Mouse (Mus musculus) right cerebral cortex, postnatal 14 days (tissue): ENCODE data around the gene Ndufaf1.
"Not testable (repeated sequence)": the region's sequence is repeated elsewhere in the genome, so short reads cannot be mapped to it uniquely, and the experiment has no call there.

Experiments
- DNase-seq: peaks from one replicate; pipeline ENCODE4 v3.0.0; 2022

Ndufaf1 gene

DNA sequence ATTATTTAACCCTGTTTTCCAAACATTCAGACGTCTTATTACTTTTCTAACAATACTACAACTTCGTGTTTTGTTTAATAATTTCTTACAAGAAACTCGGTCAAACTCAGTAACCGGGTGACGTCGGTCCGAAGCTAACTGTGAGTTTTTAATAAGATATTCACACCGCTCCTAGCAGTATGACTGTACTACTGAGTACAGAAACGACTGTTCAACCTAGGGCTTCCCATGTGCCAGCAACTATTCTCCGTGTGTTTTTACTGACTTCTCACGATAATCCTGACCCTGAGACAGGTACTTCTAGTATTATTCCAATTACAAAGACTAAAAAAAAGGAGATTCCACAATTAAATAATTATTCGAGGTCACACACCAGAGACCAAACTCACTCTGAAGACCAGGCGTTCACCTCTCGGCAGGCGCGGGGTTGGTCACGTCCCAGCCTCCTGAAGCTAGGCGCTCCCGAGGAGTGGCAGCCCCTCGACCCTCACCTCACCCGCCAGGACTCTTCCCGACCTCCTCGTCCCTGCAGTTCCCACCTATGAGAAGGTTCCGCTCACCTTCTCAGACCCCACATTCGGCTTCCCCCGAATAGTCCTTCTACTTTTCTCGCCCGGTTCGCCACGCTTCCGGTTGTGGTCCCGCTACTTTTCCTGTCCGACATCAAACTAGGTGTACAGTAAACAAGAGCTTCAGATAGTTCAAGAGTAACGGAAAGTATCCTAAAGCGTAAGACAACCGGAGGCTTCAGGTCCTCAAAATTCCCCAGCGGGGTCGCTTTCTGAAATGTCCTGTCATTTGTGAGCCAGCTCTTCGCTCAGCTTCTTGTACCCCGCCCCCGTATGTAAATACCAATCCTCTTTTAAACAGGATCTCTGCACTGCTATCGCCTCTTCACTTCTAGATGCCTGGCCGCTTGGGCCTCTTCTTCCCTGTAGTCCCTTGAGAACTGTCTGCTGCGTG, at the start of gene Ndufaf1:
Gene Ndufaf1, minus strand, starts transcription at position 608 of the 963 bp plus-strand sequence.
- peak; percentile 73 for DNase-seq

DNA sequence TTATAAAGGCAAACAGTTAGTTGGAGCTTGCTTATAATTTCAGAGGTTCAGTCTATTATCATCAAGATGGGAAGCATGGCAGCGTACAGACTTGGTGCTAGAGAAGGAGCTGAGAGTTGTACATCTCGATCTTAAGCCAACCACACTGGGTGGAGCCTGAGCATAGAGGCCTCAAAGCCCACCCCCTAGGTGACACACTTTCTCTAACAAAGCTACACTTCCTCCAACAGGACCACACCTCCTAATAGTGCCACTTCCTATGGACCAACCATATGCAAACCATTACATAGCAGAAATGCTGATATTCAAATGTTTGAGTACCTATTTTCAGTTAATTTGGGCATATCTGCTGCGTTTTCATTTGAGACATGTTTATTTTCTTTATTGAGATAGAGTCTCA, 47.4 kb upstream of the Ndufaf1 start:
- no peak for DNase-seq

DNA sequence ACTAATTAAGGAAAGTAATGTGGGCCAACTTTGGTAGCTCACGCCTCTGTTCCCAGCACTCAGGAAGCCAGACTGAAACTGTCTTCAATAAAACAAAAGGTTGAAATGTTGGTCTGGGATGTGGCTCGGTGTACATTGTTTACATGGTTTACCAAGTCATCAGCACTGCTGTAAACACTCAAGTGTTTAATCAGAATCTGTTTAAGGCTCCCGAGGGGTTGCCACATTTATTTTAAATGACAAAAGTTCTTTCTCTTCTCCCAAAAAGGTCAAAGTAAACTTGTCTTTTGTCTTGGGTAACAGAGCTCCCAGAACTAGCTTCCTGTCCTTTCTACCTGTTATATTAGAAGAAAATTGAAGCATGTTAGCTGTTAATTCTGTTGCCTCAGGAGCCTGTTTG, 45.0 kb upstream of the Ndufaf1 start:
- DNase-seq, result no peak

DNA sequence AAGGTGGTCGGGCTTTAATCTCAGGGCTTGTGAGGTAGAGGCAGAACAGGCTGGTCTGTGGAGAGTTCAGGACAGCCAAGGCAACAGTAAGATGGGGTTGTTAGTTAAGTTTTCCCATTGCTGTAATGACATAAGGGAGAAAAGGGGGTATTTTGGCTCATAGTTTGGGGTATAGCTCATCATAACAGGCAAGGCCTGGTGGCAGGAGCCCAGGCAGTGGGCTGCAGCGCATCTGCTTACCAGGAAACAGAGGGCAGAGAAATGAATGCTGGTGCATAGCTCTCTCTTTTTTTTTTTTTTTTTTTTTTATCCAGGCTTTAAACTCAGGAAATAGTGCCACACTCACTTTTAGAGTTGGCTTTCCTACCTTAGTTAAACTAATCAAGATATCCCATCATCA, 40.5 kb upstream of the Ndufaf1 start:
- DNase-seq, result no peak

DNA sequence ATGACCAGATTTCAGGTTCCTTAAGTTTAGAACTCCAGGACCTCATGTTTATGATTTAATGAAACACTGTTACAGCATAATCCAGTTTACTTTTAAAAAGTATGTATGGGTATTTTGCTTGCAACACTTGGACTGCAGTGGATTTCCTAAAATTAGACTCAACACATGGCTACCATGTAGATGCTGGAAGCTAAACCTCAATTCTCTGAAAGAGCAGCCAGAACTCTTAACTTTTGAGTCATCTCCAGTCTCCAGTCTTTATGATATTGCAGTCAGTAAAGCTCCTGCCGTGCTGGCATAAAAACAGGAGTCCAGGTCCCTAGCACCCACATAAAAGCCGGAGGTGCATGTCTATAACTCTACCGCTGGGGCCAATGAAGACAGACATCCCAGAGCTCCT, 37.3 kb upstream of the Ndufaf1 start:
- no peak for DNase-seq

DNA sequence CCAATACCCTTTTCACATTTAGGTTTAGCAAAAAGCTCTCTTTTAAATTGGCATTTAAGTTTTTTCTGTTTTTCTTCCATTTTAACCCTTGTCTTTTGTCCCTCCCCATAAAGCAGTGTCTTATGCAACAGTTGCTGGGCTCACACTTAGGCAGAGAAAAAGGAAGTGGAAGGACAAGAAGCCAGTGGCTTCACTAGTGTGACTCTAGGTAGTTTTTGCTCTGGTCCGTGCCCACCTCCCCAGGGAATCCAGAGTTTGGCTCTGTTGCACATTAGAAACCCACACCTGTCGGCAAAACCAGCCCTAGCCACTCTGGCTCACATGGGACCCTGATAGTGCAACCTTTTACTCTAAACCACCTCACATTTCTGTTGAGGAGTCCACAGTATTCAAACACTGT, 35.8 kb upstream of the Ndufaf1 start:
- DNase-seq, result no peak

DNA sequence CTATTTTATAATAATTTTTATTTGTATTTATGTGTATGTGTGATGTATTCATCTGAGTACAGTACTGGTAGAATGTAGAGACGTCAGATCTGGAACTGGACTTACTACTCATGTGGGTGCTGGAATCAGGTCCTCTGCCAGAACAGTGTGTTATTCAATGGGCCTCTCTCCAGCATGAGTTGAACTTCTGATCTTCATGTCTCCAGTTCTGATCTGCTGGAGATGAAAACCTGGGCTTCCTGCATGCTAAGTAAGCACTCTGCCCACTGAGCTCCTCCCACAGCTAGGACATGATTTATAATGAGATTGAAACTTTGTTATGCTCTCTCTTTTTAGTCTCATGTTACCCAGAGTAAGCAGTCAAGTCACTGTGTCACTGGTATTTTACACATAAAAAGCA, 33.5 kb upstream of the Ndufaf1 start:
- DNase-seq, result no peak

DNA sequence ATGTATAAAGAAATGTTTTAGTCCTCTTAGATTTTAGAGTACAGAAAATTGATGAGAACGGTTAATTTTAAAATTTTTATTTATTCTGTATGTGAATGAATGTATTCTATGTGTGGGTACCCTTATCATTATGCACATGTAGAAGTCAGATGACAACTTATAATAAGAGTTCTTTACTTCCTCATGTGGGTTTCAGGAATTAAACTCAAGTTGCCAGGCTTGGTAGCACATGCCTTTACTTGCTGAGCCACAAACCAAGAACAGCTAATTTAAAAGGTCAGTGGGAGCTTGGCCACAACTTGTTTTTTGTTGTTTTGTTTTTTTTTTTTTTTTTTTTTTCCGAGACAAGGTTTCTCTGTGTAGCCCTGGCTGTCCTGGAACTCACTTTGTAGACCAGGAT, 32.2 kb upstream of the Ndufaf1 start:
- DNase-seq, result no peak

DNA sequence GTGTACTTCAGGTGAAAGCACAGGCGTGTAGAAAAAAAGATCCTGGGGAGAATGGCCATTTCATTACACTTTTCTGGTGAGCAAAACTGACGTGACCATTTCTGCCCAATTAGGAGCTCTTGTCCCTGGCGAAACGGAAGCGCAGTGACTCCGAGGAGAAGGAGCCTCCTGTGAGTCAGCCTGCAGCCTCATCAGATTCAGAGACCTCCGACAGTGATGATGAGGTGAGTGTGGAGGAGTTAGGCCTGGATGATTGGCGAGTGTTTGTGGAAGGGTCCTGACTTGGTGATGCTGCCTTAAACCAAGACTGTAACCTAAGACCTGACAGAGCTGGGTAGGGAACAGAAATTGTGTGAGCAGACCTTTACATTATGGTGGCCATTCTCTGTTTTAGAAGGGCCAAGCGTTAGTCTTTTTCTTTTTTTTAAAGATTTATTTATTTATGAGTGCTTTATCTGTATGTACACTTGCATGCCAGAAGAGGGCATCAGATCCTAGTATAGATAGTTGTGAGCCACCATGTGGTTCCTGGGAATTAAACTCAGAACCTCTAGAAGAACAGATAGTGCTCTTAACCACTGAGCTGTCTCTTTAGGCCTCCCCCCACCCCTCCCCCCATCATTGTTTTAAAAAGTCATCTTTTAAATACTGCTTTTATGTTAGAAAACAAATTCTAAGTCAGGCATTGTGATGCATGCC, 29.5 kb upstream of the Ndufaf1 start:
- no peak for DNase-seq

DNA sequence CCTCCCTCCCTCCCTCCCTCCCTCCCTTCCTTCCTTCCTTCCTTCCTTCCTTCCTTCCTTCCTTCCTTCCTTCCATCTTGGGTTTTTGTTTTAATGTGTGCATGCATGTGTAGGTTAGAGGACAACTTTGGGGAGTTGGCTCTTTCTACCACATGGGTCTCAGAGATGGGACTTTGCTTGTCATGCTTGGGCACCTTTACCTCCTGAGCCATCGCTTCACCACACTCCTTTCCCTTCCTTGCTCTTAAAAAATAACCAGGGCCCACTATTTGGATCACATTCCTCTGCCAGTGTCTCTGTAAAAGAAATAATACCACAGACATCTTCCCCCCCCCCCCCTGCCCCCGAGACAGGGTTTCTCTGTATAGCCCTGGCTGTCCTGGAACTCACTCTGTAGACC, 21.1 kb upstream of the Ndufaf1 start:
- no peak for DNase-seq

DNA sequence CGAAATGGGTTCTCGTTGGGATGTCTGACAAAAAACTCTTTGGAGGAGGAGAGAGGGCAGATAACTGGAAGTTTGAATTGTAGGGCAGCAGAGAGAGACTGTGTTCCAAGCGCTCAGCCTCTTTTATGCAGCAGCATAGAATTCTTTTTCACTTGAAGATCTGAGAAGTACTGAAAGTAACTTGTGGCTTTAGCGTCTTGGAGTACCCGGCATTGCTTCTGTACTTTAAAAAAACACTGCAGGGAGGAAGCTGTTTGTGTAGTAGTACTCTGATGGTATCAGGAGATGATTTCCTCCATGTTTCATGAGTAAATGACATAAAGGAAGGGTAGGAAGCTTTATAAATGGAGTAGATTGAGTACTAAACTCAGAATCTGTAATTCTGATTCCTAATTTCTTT, 13.2 kb upstream of the Ndufaf1 start:
- DNase-seq, result no peak

DNA sequence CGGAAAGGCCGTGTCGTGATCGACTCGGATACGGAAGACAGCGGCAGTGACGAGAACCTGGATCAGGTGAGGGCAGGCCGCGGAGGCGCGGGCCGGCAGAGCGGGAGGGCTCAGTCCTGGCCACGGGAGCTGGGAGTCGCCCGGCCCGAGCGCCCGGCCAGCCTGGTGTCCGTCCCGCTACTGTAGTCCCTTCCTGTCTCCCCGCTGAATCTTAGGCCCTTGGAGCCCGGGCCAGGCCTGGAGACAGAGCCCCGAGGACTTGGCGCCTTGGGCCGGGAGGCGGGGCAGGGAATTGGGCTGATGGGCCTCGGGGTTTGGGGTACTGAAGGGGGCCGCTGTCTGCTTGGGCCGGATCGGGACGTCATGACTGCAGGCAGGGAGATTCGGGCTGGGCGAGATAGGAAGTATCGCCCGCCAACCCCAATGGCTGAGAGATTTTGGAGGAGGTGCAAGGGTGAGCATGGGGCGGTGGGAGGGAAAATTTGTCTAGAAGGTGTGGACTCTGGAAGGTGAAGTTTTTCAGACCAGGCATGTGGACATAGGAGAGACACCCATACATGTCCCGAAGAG, 12.7 kb upstream of the Ndufaf1 start:
- DNase-seq, result peak; percentile 23

DNA sequence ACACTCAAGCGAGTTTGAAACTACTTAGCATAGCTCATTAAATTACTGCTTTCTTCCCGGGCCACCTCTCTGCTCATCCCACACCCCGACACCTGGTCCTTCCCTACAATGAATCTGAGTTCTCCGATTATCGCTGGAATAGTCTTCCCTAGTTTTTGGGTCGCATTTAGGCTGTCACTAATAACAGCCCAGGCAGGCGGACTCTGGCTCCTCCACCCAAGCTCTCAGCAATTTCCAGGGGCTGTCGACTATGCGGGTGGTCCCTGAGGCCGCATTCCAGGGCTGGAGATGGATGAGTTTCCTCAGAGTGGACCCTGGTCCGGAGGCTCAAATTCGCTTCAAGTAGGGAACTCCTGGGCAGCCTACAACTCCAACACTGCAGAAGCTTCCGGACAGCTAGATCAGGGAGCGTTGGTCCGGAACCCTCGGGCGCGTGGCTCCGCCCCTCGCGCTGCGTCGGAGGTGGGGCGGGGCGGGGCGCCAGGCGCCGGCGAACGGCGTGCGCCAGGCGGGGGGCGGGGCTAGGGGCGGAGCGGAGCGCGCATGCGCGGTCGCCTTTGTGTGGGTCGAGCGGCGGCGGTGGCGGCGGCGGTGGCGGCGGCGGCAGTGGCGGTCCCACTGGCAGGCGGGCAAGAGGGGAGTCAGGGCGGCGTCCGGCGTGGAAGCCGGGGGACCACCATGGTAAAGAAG, 12.0 kb upstream of the Ndufaf1 start, which contains the start of gene Rtf1:
Gene Rtf1, plus strand, starts transcription at position 544 of the 690 bp plus-strand sequence.
- peak; percentile 98 for DNase-seq

DNA sequence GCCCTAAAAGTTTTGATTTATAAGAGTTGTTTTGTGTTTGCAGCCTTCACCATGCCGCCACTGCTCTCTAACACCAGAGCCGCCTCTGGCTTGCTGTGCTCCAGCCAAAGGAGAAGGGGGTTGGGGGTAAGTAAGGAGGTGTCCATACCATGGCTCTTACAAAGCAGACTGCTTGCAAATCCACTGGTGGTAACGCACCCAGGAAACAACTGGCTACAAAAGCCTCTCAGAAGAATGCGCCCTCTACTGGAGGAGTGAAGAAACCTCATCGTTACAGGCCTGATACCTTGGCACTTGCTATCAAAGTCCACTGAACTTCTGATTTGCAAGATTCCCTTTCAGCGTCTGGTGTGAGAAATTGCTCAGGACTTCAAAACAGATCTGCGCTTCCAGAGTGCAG, 6.4 kb upstream of the Ndufaf1 start:
- DNase-seq, result no peak

DNA sequence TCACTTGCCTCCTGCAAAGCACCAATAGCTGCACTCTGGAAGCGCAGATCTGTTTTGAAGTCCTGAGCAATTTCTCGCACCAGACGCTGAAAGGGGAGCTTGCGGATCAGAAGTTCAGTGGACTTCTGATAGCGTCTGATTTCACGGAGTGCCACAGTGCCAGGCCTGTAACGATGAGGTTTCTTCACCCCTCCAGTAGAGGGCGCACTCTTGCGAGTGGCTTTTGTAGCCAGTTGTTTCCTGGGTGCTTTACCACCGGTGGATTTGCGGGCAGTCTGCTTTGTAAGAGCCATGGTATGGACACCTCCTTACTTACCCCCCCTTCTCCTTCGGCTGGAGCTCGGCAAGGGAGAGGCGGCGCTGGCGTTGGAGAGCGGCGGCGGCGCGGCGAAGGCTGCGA, 3.1 kb upstream of the Ndufaf1 start:
- DNase-seq, result not testable (repeated sequence)

DNA sequence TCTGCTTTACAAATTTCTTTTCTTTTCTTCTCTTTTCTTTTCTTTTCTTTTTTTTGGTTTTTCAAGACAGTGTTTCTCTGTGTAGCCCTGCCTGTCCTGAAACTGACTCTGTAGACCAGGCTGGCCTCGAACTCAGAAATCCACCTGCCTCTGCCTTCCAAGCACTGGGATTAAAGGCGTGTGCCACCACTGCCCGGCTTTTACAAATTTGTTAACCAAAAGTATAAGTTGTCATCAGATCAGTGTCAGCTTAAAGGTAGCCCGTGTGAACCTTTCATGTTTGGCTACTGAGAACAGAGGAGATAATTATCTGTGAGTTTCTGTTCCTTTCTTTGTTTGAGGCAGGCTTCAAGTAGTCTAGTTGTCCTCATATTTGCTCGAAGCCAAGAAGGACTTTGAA, 18.4 kb downstream of the Ndufaf1 start:
- DNase-seq, result no peak

DNA sequence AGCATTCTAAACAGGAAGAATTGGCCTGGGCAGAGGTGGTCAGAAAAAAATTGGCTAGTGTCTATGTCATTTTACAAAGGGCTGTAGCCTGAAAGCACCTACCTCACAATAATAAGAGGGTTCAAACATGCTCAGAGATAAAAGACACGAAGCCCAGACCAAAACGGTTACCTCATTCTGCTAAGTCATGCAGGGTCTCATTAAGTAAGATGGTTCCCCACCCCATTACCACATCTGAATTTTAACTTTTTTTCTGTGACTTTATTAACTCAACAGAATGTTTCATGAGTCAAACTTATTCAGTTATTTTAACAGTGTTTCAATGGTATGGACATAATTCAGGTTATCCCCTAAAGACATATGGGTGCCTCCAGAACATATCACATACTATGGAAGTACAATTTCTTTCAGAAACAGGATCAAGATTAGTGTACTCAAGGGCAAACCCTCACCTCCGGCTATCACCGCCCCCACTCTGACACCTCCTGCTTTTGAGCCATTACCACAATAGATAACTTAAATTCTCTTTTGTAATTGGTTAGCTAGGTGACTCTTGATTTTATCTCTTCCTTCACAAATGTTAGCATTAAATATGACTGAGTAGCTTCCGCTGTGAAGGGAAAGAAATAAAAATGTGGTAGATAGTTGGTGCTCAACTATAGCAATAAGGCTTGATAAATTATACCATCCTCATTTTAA, 21.3 kb downstream of the Ndufaf1 start:
- no peak for DNase-seq

DNA sequence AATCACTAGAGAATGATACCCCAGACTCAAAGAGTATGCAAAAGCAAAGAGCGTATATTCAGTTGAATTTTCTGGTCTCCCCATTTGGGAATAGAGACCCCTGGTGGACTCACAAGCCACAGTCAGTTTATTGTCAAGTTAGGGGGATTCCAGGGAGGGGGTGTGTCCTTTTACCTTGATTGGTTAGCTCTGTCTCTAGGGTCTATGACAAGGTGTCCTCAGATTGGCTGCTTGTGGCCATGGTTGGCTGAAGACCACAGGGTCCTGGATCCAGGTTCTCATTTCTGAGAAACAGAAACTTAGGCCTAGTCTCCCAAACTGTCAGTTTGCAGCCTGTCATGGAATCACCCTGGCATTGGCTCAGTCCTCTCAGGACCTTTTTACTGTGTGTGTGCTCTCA, 25.8 kb downstream of the Ndufaf1 start:
- no peak for DNase-seq

DNA sequence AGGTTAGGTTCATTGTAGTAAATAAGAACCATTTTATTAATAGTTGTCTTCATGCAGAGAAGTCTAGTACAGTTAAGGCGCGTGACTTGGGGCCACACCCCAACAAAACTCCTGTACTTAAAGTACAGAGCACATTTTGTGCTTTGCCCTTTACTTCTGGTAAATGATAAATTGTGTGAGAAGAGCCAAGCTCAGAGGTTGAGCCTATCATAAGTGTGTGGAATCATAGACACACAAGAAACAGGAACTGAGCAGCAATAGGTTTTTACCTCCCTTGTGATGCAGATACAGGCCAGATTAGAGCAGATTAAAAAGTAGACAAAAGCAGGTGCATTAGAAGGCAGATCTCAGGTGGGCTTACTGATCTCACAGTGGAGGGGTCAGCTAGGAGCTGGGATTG, 41.3 kb downstream of the Ndufaf1 start:
- no peak for DNase-seq

DNA sequence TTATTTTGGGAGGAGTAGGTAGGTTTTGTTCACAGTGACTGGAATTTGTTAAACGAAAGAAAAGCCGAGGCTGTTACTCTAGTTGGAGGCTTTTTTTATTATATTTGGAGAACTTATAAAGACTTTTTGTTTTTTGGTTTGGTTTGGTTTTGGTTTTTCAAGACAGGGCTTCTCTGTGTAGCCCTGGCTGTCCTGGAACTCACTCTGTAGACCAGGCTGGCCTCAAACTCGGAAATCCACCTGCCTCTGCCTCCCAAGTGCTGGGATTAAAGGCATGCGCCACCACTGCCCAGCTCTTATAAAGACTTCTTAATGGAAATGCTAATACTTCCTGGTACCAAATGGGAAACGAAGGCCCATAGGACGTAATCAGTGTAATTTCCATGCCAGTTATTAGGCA, 43.6 kb downstream of the Ndufaf1 start:
- not testable (repeated sequence) for DNase-seq

DNA sequence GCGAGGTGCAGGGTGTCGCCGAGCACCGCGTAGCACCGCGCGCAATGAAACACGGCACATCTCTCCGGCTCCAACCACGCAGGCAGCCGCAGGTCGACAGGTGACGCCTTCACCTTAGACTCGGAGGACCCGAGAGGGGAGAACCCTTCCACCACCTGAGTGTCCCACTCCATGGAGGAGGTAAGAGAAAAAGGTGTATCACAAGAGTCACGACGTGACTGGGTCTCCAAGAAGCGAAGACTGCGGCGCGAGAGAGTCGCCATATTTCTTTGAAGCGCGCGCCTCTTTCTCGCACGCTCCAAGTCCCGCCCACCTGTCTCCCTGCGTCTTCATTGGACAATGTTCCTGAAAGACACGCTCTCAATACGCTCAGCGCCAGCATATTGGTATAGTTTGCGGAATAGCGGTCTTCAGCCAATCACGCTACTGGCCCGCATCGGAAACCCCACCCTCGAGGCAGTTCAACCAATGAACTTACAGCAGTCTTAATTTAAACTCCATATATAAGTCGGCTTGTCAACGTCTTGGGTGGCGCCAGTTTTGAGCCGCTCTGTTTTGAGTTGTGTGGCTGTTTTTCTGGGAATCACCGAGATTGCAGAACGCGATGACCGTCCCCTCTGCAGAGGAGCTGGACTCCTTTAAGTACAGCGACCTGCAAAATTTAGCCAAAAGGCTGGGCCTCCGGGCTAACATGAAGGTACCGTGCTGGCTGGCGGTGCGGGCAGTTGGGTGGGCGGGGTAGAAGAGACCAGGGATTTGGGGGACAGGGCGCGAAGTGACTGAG, 44.2 kb downstream of the Ndufaf1 start, which contains the start of the genes Nusap1 and Oip5:
Gene Nusap1, plus strand, starts transcription at position 100 of the 784 bp plus-strand sequence.
Gene Oip5, minus strand, starts transcription at position 271 of the 784 bp plus-strand sequence.
- peak; percentile 87 for DNase-seq

DNA sequence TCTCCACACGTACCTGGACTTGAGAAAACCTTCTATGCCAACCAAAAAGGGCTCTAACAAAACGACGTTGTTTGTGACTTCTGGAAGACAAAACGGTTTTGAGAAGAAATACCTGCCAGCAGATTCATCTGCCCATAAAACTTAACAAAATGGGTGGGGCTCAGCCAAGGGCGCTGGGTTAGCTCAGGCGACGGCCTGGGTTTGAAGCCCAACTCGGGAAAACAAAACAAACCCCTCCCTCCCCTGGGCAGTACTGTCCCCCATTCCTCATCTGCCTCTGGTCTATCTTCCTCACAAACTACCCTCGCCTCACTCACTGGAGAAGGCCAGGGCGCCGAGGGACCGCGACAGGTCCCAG, 44.8 kb downstream of the Ndufaf1 start:
- DNase-seq, result no peak
